Mouse (Mus musculus): ENCODE results near the gene Fbln5.

DNA sequence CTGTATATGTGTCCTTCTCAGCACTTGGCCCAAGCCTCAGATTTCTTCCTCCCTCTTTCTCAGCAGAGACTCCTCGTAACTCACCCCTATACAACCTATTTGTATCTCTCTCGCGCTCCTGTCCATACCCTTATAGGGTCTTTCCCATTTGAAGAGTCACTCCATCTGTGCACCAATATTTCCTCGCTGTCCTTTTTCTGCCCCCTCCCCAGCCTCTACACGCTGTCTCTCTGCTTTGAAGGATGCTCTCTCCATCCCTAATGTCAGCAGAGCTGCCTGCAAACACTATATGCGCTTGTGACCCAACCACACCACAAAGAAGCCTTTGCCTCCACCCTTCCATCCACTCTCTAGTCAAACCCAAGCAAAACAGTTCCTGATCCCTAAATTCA is 14.3 kb upstream of the Fbln5 start:
- TF ChIP-seq CTCF (IDR thresholded peaks at IDR 0.05; ENCODE audit: low read depth) (no peak), EP300 (optimal IDR thresholded peaks at IDR 0.05) (no peak)

All from stomach, postnatal 0 days (tissue).